Mouse (Mus musculus): ENCODE data around the gene Kctd12b. TPM values are rescaled to one million over a fixed set of nuclear protein-coding genes. Genes with fewer than 3 reads are reported as not detected.

Kctd12b gene
- polyA plus RNA-seq (2014; fragmentation: Nextera tagmentation; extraction: Ambion mirVana) = 5.5 and 9.5 TPM in 2 replicates

- ATAC-seq (ENCODE audit: low FRiP score, low TSS enrichment) = peak; percentile 75; the same call in 1 of the 2 replicates
- no peaks in the 10 kb centered on the region for H3K4me1 ChIP-seq (ENCODE audit: control insufficient read depth, insufficient read depth, low read length)
- peak within 1 kb of the TSS; percentile 54 for H3K9ac ChIP-seq (ENCODE audit: low read depth, low read length)
- peak within 1 kb of the TSS; percentile 34 for H3K4me2 ChIP-seq (replicated peaks; ENCODE audit: low read depth, low read length)
- 42% methylated on average over 11 of the region's 11 CpGs for WGBS
- H3K27ac ChIP-seq (ENCODE audit: low read depth, low read length) = peak within 1 kb of the TSS; percentile 62; the same call in 1 of the 2 replicates
- no peaks in the 10 kb centered on the region for H3K36me3 ChIP-seq (ENCODE audit: control insufficient read depth, insufficient read depth, low read length)
- no peaks in the 10 kb centered on the region for H3K27me3 ChIP-seq (ENCODE audit: control insufficient read depth, insufficient read depth, low read length)
- H3K9me3 ChIP-seq (ENCODE audit: control insufficient read depth, low read length) = no peaks in the 10 kb centered on the region
- H3K4me3 ChIP-seq (ENCODE audit: low read length) = peak within 1 kb of the TSS; percentile 36
Measured at GRCm38 (mm10) chrX:153695782-153696395, at the start of gene Kctd12b. Gene Kctd12b, minus strand, starts transcription at chrX:153696391.

- H3K9ac ChIP-seq (ENCODE audit: low read depth, low read length) = no peak overlapping the region
- WGBS = 82% methylated on average over 3 of the region's 3 CpGs
- no peak for ATAC-seq (ENCODE audit: low FRiP score, low TSS enrichment)
- H3K4me2 ChIP-seq (replicated peaks; ENCODE audit: low read depth, low read length) = no peak overlapping the region
- no peaks in the 10 kb centered on the region for H3K4me1 ChIP-seq (ENCODE audit: control insufficient read depth, insufficient read depth, low read length)
- H3K4me3 ChIP-seq (ENCODE audit: low read length) = no peak overlapping the region
- H3K27ac ChIP-seq (ENCODE audit: low read depth, low read length) = no peak overlapping the region
- H3K9me3 ChIP-seq (ENCODE audit: control insufficient read depth, low read length) = no peaks in the 10 kb centered on the region
- no peaks in the 10 kb centered on the region for H3K27me3 ChIP-seq (ENCODE audit: control insufficient read depth, insufficient read depth, low read length)
- H3K36me3 ChIP-seq (ENCODE audit: control insufficient read depth, insufficient read depth, low read length) = no peaks in the 10 kb centered on the region
Measured at GRCm38 (mm10) chrX:153742493-153742892, 46.3 kb upstream of the Kctd12b start.

- 85% methylated on average over 4 of the region's 4 CpGs for WGBS
Measured at GRCm38 (mm10) chrX:153735697-153736096, 39.5 kb upstream of the Kctd12b start.

GRCm38 (mm10) chrX:153724400-153724799 lies 28.2 kb upstream of the Kctd12b start:
- Histone ChIP-seq H3K27me3 (ENCODE audit: control insufficient read depth, insufficient read depth, low read length) (no peaks in the 10 kb centered on the region), H3K36me3 (ENCODE audit: control insufficient read depth, insufficient read depth, low read length) (peaks cover 3% of the 10 kb centered on the region; the same call in 1 of the 2 replicates), H3K4me3 (ENCODE audit: low read length) (peak overlapping the region; percentile 56), H3K9ac (ENCODE audit: low read depth, low read length) (no peak overlapping the region; the same call in 1 of the 2 replicates), H3K27ac (ENCODE audit: low read depth, low read length) (no peak overlapping the region), H3K9me3 (ENCODE audit: control insufficient read depth, low read length) (no peaks in the 10 kb centered on the region), H3K4me1 (ENCODE audit: control insufficient read depth, insufficient read depth, low read length) (0 out of 2 replicates have a peak, but pooled peaks cover 5% of the 10 kb centered on the region), H3K4me2 (replicated peaks; ENCODE audit: low read depth, low read length) (peak overlapping the region; percentile 50)
- no peak for ATAC-seq (ENCODE audit: low FRiP score, low TSS enrichment)
- WGBS = 38% methylated on average over 3 of the region's 3 CpGs

More at GRCm38 (mm10) chrX:153735697-153736096, 39.5 kb upstream of the Kctd12b start:
- H3K27me3 ChIP-seq (ENCODE audit: control insufficient read depth, insufficient read depth, low read length) = no peaks in the 10 kb centered on the region
- no peaks in the 10 kb centered on the region; the same call in 1 of the 2 replicates for H3K36me3 ChIP-seq (ENCODE audit: control insufficient read depth, insufficient read depth, low read length)
- no peak overlapping the region for H3K4me2 ChIP-seq (replicated peaks; ENCODE audit: low read depth, low read length)
- no peak for ATAC-seq (ENCODE audit: low FRiP score, low TSS enrichment)
- no peaks in the 10 kb centered on the region for H3K4me1 ChIP-seq (ENCODE audit: control insufficient read depth, insufficient read depth, low read length)
- no peak overlapping the region for H3K9ac ChIP-seq (ENCODE audit: low read depth, low read length)
- H3K27ac ChIP-seq (ENCODE audit: low read depth, low read length) = no peak overlapping the region
- H3K4me3 ChIP-seq (ENCODE audit: low read length) = no peak overlapping the region
- no peaks in the 10 kb centered on the region for H3K9me3 ChIP-seq (ENCODE audit: control insufficient read depth, low read length)

- Histone ChIP-seq H3K27me3 (ENCODE audit: control insufficient read depth, insufficient read depth, low read length) (no peaks in the 10 kb centered on the region), H3K36me3 (ENCODE audit: control insufficient read depth, insufficient read depth, low read length) (peaks cover 3% of the 10 kb centered on the region; the same call in 1 of the 2 replicates), H3K9ac (ENCODE audit: low read depth, low read length) (peak within 1 kb of the TSS; percentile 63), H3K4me3 (ENCODE audit: low read length) (peak within 1 kb of the TSS; percentile 56), H3K27ac (ENCODE audit: low read depth, low read length) (peak within 1 kb of the TSS; percentile 37; the same call in 1 of the 2 replicates), H3K4me2 (replicated peaks; ENCODE audit: low read depth, low read length) (peak within 1 kb of the TSS; percentile 50), H3K9me3 (ENCODE audit: control insufficient read depth, low read length) (no peaks in the 10 kb centered on the region), H3K4me1 (ENCODE audit: control insufficient read depth, insufficient read depth, low read length) (0 out of 2 replicates have a peak, but pooled peaks cover 5% of the 10 kb centered on the region)
- peak; percentile 94 for ATAC-seq (ENCODE audit: low FRiP score, low TSS enrichment)
- 20% methylated on average over 32 of the region's 32 CpGs for WGBS
Measured at GRCm38 (mm10) chrX:153723110-153723916, 27.1 kb upstream of the Kctd12b start, which contains the start of gene Nbdy. Gene Nbdy, plus strand, starts transcription at chrX:153723590.

- H3K9me3 ChIP-seq (ENCODE audit: control insufficient read depth, low read length) = no peaks in the 10 kb centered on the region
- 36% methylated on average over 4 of the region's 4 CpGs for WGBS
- no peak overlapping the region for H3K27ac ChIP-seq (ENCODE audit: low read depth, low read length)
- ATAC-seq (ENCODE audit: low FRiP score, low TSS enrichment) = no peak
- no peak overlapping the region for H3K4me2 ChIP-seq (replicated peaks; ENCODE audit: low read depth, low read length)
- no peak overlapping the region for H3K9ac ChIP-seq (ENCODE audit: low read depth, low read length)
- H3K36me3 ChIP-seq (ENCODE audit: control insufficient read depth, insufficient read depth, low read length) = no peaks in the 10 kb centered on the region
- no peaks in the 10 kb centered on the region for H3K4me1 ChIP-seq (ENCODE audit: control insufficient read depth, insufficient read depth, low read length)
- no peak overlapping the region for H3K4me3 ChIP-seq (ENCODE audit: low read length)
- H3K27me3 ChIP-seq (ENCODE audit: control insufficient read depth, insufficient read depth, low read length) = no peaks in the 10 kb centered on the region
Measured at GRCm38 (mm10) chrX:153719602-153720001, 23.4 kb upstream of the Kctd12b start.

GRCm38 (mm10) chrX:153716716-153717115 lies 20.5 kb upstream of the Kctd12b start:
- 78% methylated on average over 2 of the region's 2 CpGs for WGBS
- Histone ChIP-seq H3K27me3 (ENCODE audit: control insufficient read depth, insufficient read depth, low read length) (no peaks in the 10 kb centered on the region), H3K4me1 (ENCODE audit: control insufficient read depth, insufficient read depth, low read length) (no peaks in the 10 kb centered on the region), H3K27ac (ENCODE audit: low read depth, low read length) (no peak overlapping the region), H3K36me3 (ENCODE audit: control insufficient read depth, insufficient read depth, low read length) (no peaks in the 10 kb centered on the region), H3K4me2 (replicated peaks; ENCODE audit: low read depth, low read length) (no peak overlapping the region), H3K4me3 (ENCODE audit: low read length) (no peak overlapping the region), H3K9me3 (ENCODE audit: control insufficient read depth, low read length) (no peaks in the 10 kb centered on the region), H3K9ac (ENCODE audit: low read depth, low read length) (no peak overlapping the region)
- no peak for ATAC-seq (ENCODE audit: low FRiP score, low TSS enrichment)

GRCm38 (mm10) chrX:153707735-153708134 lies 11.5 kb upstream of the Kctd12b start:
- 31% methylated on average over 4 of the region's 4 CpGs for WGBS
- no peak for ATAC-seq (ENCODE audit: low FRiP score, low TSS enrichment)
- no peaks in the 10 kb centered on the region for H3K9me3 ChIP-seq (ENCODE audit: control insufficient read depth, low read length)
- no peaks in the 10 kb centered on the region for H3K4me1 ChIP-seq (ENCODE audit: control insufficient read depth, insufficient read depth, low read length)
- no peak overlapping the region for H3K4me3 ChIP-seq (ENCODE audit: low read length)
- no peaks in the 10 kb centered on the region for H3K36me3 ChIP-seq (ENCODE audit: control insufficient read depth, insufficient read depth, low read length)
- H3K9ac ChIP-seq (ENCODE audit: low read depth, low read length) = no peak overlapping the region
- H3K27me3 ChIP-seq (ENCODE audit: control insufficient read depth, insufficient read depth, low read length) = no peaks in the 10 kb centered on the region
- no peak overlapping the region for H3K4me2 ChIP-seq (replicated peaks; ENCODE audit: low read depth, low read length)
- H3K27ac ChIP-seq (ENCODE audit: low read depth, low read length) = no peak overlapping the region

GRCm38 (mm10) chrX:153700463-153700862 lies 4.3 kb upstream of the Kctd12b start:
- H3K9me3 ChIP-seq (ENCODE audit: control insufficient read depth, low read length) = no peaks in the 10 kb centered on the region
- H3K27me3 ChIP-seq (ENCODE audit: control insufficient read depth, insufficient read depth, low read length) = no peaks in the 10 kb centered on the region
- no peak overlapping the region for H3K9ac ChIP-seq (ENCODE audit: low read depth, low read length)
- no peaks in the 10 kb centered on the region for H3K36me3 ChIP-seq (ENCODE audit: control insufficient read depth, insufficient read depth, low read length)
- H3K4me3 ChIP-seq (ENCODE audit: low read length) = no peak overlapping the region
- 83% methylated on average over 3 of the region's 3 CpGs for WGBS
- H3K4me2 ChIP-seq (replicated peaks; ENCODE audit: low read depth, low read length) = no peak overlapping the region
- no peak overlapping the region for H3K27ac ChIP-seq (ENCODE audit: low read depth, low read length)
- H3K4me1 ChIP-seq (ENCODE audit: control insufficient read depth, insufficient read depth, low read length) = no peaks in the 10 kb centered on the region
- no peak for ATAC-seq (ENCODE audit: low FRiP score, low TSS enrichment)
